Mouse (Mus musculus) kidney, adult 2 months (tissue): ENCODE measurements around the gene Eif1. TPM values are rescaled to one million over a fixed set of nuclear protein-coding genes. Genes with fewer than 3 reads are reported as not detected.

ENCODE experiments used
- DNase-seq: peaks from one replicate; pipeline ENCODE4 v3.0.0; 2021
- H3K27ac ChIP-seq: fragments of 200-500 bp; 2 replicates; pipeline ENCODE4 v1.5.1; 2012; ENCODE audit warnings: low read depth, low read length, control low read depth, inconsistent platforms; ENCODE audit not compliant: insufficient read depth
- H3K27me3 ChIP-seq: fragments of 200-500 bp; replicated peaks from 2 replicates; pipeline ENCODE4 v1.6.1; 2012; ENCODE audit warnings: mild to moderate bottlenecking, moderate library complexity, low read length, inconsistent platforms; ENCODE audit not compliant: control insufficient read depth, insufficient read depth
- H3K36me3 ChIP-seq: fragments of 200-500 bp; 2 replicates; pipeline ENCODE4 v1.6.1; 2012; ENCODE audit warnings: mild to moderate bottlenecking, moderate library complexity, low read length, inconsistent platforms; ENCODE audit not compliant: control insufficient read depth, insufficient read depth
- H3K4me1 ChIP-seq: fragments of 200-500 bp; 2 replicates; pipeline ENCODE4 v1.6.1; 2011; ENCODE audit warnings: low read length; ENCODE audit not compliant: control insufficient read depth, insufficient read depth
- H3K4me3 ChIP-seq: fragments of 200-500 bp; 2 replicates; pipeline ENCODE4 v1.5.1; 2011; ENCODE audit warnings: mild to moderate bottlenecking, low read depth, low read length, control low read depth; ENCODE audit not compliant: insufficient read depth
- CTCF ChIP-seq: fragments of 200-500 bp; conservative IDR thresholded peaks from 2 replicates; pipeline ENCODE4 v1.5.1; 2011; ENCODE audit warnings: low read depth, mild to moderate bottlenecking, control low read depth, low read length, moderate library complexity, mixed read lengths; ENCODE audit not compliant: insufficient read depth, insufficient read length
- POLR2A ChIP-seq: fragments of 200-500 bp; IDR thresholded peaks from one replicate; pipeline ENCODE4 v1.6.1; 2011; ENCODE audit warnings: low read depth, low read length, control low read depth
- WGBS: fragments of 180-500 bp; shearing (Covaris S2); methylation state at CpG from one replicate; pipeline ENCODE4 v1.1.7; 2018; 5-methylcytosine and 5-hydroxymethylcytosine counted together
- polyA plus RNA-seq: library from polyadenylated mRNA; depleted of rRNA; stranded (reverse); fragments of >200 nt; gene quantifications from 2 replicates; pipeline ENCODE4 v1.2.3, GENCODE M21; 2012

Gene Eif1
- polyA plus RNA-seq, 1 experiment: 173 TPM

DNA sequence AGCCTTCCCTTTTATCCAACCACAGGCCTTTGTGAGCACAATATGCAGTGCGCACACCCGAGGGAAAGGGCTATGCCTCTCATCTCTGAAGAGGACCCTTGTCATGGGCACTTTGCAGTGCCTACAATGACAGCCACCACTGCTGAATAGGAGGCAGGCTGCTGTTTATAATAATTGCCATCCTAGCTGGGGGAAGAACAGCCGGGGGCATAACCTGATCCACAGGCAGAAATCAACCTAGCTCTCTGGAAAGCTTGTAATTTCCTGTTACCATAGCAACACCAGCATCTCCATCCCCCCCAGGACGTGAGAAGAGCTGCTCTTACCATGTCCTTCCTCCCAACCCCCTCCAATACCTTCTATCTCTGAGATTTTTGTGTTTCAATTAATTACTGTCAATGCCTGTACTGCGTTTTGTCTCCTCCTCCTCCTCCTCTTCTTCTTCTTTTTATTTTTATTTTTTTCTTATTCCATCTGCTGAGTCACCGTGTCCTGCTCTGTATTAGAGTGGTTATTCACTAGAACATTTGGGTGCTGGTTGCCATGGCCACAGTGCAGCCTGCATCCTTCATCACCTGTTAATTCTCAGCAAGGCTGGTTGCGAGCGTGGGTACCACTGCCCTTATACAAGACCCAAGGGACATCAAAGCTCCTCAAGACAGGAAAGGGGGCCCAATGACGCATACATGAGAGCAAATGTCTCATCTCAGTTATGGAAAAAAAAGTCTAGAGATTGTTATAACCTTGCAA lies 13.3 kb downstream of the Eif1 start:
- H3K4me3 ChIP-seq: no peak overlapping the region
- no peak for DNase-seq
- TF ChIP-seq CTCF: no peak
- no peak for TF ChIP-seq POLR2A
- H3K36me3 ChIP-seq: no peaks in the 10 kb centered on the region
- no peaks in the 10 kb centered on the region for H3K4me1 ChIP-seq
- no peak overlapping the region for H3K27ac ChIP-seq
- no peaks in the 10 kb centered on the region for H3K27me3 ChIP-seq
- 66% methylated on average over 9 of the region's 9 CpGs for WGBS

DNA sequence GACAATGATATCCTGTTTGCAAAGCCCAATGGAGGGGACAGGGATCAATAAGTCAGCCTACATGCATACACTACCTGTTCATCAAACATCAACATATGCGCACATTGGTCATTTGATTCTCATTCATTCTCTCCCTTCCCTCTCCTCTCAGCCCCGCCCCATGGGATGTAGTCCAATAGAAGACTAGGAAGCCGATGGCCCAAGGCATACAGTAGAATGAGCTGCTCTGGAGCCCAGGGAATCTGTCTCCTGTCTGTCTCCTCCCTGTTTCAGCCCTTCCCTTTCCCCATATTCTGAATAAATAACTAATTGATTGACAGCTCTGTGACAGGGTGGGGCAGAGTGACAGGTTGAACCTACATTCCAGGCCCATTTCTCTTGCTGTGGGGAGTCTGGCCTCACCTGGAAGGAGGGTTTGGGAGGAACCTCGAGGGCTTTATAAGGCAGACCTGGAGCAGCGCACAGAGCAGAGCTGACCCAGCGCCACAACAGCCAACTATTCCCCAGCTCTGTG lies 14.3 kb downstream of the Eif1 start, which contains the start of gene Gast:
TSS of gene Gast (plus strand) at position 464 of the 514 bp plus-strand sequence.
- no peak for TF ChIP-seq POLR2A
- no peak for TF ChIP-seq CTCF
- WGBS: 81% methylated on average over 6 of the region's 6 CpGs
- no peak within 1 kb of the TSS for H3K4me3 ChIP-seq
- DNase-seq: no peak
- no peaks in the 10 kb centered on the region for H3K4me1 ChIP-seq
- no peaks in the 10 kb centered on the region for H3K27me3 ChIP-seq
- no peak within 1 kb of the TSS for H3K27ac ChIP-seq
- H3K36me3 ChIP-seq: no peaks in the 10 kb centered on the region

DNA sequence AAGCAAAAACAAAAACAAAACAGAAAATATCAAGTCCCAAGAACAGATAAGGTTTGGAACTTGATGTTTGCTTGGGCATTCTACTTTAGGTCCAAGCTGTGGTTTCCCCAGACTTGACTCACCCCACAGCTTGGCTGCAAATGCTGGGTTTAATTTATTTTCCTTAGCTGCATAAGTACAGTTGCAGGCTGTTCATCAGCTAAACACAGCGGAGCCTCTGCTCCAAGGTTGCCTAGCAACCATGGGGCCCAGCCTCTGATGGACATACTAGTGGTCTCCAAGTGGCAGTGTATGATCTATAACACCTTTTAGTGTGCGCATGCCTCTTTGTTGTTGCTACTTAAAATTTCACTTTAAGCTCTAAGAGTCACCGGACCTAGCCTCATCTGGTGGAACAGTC lies 16.0 kb downstream of the Eif1 start:
- DNase-seq: no peak
- WGBS: 65% methylated on average over 3 of the region's 3 CpGs
- TF ChIP-seq CTCF: no peak
- no peak for TF ChIP-seq POLR2A
- Histone ChIP-seq H3K4me1 (no peaks in the 10 kb centered on the region), H3K36me3 (no peaks in the 10 kb centered on the region), H3K27me3 (no peaks in the 10 kb centered on the region), H3K27ac (no peak overlapping the region), H3K4me3 (no peak overlapping the region)

DNA sequence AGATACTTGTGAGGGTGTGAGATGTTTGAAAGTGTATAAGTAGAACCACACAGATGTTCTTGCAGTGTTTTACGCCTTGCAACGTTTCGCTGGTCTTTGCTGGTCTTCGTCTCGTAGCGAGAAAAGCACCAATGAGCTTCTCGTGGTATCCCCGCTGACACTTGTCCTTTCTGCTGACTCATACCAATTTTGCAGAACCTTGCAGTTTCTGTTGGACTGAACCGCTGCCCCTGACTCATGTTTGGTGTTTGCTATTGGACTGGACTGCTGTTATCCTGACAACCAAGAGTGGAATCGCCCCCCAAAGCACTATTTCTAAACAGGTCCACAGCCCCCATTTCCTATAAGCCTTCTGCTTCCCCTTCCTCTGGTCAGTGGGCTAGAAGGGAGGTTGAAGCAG lies 24.6 kb downstream of the Eif1 start:
- 88% methylated on average over 10 of the region's 10 CpGs for WGBS
- Histone ChIP-seq H3K36me3 (no peaks in the 10 kb centered on the region), H3K27me3 (no peaks in the 10 kb centered on the region), H3K4me1 (no peaks in the 10 kb centered on the region), H3K4me3 (no peak overlapping the region), H3K27ac (no peak overlapping the region)
- DNase-seq: no peak
- no peak for TF ChIP-seq POLR2A
- TF ChIP-seq CTCF: no peak

DNA sequence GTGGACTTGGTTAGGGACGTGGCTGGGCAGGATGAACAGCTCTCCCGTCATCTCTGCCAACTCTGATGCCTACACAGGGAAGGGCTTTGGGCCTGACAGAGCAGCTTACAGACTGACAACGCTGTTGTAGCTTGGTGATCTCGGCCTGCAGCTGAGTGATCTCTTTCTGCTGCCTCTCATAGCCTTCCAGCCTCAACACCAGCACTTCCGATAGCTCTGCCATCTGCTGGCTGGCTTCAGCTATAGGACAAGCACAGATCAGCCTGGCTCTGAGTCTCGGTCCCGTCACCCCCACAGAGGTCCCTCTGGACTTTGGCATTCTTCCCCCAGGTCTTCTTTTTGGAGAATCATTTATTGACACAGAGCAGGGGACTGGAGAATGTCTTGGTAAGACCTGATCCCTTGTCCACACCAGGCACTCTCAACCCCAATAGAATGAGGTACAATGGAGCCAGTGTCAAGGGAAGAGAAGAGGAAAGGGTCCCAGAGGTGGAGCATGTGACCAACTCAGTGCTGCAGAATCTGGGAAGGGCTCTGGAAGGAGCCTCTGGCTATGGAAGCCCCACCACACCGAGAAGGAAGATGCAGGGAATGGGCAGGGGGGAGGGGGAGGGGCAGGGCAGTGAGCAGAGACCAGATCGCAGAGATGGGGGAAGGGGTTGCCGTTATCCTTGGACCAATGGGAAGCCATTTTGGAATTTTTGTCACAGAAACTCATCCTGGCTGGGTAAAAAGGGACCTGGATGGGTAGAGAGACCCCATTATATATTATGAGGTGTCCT lies 32.6 kb downstream of the Eif1 start:
- H3K4me3 ChIP-seq: no peak overlapping the region
- 41% methylated on average over 10 of the region's 10 CpGs for WGBS
- H3K4me1 ChIP-seq: no peaks in the 10 kb centered on the region
- H3K36me3 ChIP-seq: no peaks in the 10 kb centered on the region
- peak; percentile 64 for TF ChIP-seq CTCF
- no peak for TF ChIP-seq POLR2A
- peak; percentile 36 for DNase-seq
- no peak overlapping the region for H3K27ac ChIP-seq
- H3K27me3 ChIP-seq: no peaks in the 10 kb centered on the region

DNA sequence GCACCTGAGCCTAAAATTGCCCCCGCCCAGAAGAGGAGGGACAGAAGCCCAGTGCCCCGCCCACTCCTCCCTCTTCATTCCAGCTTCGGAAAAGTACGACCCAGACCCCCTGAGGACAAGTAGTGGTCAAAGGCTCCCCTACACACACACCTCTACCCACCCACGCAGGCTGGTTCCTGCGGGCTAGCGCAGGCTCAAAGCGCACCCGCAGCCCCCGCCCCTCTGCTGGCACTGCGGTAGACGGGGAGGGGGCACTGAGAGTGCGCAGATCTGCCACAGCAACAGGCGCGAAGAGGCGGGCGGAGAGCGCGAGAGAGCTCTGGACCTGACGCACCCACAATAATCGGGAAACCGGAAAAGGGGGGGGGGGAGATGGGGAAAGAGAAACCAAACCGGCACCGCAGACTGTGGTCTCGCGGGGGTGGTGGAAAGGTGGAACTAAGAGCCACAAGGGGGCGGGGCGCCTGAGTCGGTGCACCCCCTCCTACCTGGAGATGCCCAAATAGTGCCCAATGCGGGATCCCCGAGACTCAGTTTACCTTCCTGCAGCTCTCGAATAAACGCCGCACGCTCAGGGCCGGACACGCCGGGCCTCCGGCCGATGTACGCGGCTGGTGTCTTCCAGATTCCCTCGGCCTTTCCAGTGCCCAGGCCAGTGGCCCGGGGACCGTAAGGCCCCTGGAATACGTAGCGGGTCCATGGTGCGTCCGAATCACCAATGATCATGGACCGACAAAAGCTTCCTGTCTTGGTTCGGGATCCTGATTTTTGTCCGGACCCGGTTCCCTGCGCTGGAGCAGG lies 35.7 kb downstream of the Eif1 start:
- no peaks in the 10 kb centered on the region for H3K27me3 ChIP-seq
- H3K4me3 ChIP-seq: peak overlapping the region; percentile 77
- peak; percentile 41 for DNase-seq
- no peak for TF ChIP-seq POLR2A
- no peak for TF ChIP-seq CTCF
- no peaks in the 10 kb centered on the region for H3K36me3 ChIP-seq
- H3K4me1 ChIP-seq: no peaks in the 10 kb centered on the region
- H3K27ac ChIP-seq: no peak overlapping the region
- 1% methylated on average over 54 of the region's 54 CpGs for WGBS
